Mouse (Mus musculus): ENCODE results near the gene 4933405L10Rik. TPM values are rescaled to one million over a fixed set of nuclear protein-coding genes. Genes with fewer than 3 reads are reported as not detected.

Gene 4933405L10Rik
- total RNA-seq, 2 experiments from 2014 or later: not detected

DNA sequence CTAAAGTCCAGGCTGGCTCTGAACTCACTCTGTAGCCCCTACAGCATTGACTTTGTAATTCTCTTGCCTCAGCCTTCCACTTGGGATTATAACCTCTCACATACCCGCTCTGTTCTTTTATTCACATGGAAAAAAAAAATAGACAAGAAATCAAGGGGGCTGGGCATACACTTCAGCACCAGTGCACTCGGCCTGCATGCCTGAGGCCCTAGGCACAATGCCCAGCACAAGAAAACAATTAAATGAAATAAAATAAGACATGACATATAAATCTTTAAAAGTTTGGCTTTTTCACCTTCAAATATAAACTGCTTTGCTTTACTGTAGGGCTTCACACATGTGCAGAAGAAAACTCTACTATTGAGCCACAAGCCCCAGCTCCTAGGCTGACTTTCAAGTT is 46.5 kb downstream of the 4933405L10Rik start:
- DNase-seq (ENCODE audit: low spot score in 2 of 2): no peak

DNA sequence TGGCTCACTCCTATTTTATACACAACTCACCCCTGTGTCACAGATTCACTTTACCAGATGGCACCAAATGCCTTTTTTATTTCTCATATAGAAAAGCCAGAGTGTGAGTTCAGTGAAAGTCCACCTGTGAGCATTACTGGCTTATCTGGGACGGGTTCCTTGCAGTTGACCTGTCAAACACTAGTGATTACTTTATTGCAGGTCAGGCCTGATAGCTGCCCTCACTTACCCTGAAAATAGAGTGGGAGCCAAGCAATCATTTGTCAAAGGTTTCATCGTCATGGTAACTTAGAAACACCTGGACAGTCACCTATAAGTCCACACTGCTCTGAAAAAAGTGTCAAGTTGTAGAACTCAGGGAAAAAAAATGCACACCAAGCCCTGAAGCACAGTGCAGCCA is 47.2 kb downstream of the 4933405L10Rik start:
- DNase-seq (ENCODE audit: low spot score in 2 of 2): no peak

DNA sequence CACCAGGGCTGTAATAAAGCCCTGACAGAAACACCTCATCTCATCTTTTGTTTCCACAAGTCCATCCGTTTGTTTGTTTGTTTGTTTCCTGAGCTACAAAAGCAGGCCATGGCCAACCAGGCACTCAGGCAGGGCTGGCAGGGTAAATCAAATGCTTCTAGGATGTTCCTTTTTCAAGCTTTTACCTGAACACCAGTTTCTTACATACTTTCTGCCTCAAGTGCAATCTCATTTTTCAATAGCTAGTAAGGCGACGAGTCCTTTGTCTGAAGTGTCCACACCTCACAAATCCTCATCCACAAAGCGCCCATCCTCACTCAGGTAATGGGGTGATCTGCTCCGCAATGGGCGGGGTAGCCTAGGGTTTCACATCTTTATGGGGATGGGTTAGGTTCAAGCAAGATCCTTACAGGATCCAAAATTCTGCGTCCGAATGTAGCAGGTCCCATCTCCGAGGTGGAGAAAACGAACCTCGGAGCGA is 50.4 kb downstream of the 4933405L10Rik start:
- no peak for DNase-seq (ENCODE audit: low spot score in 2 of 2)

GRCm38 (mm10) chr8:105758277-105759108 is 51.0 kb downstream of the 4933405L10Rik start, which contains the start of gene Gfod2:
Gfod2 (minus strand) TSS chr8:105758664.
- DNase-seq (ENCODE audit: low spot score in 2 of 2): peak; percentile 96 to 98

Other genes starting within 250 kb of the 4933405L10Rik start
- gene Tppp3, start 236.1 kb upstream of the 4933405L10Rik start, total RNA-seq (2021): 10 to 100 TPM; 88.4 to 89.4 TPM
- 10 to 100 TPM; 26.2 to 28.6 TPM for gene Zdhhc1, start 210.8 kb upstream of the 4933405L10Rik start, total RNA-seq (2021)
- 10 to 100 TPM in 1 of 2 experiments, 1 to 10 TPM in 1; 3.7 to 15.0 TPM for gene Hsd11b2, start 188.9 kb upstream of the 4933405L10Rik start, total RNA-seq (2021)
- 100 to 1,000 TPM; 103 to 113 TPM for gene Atp6v0d1, start 141.6 kb upstream of the 4933405L10Rik start, total RNA-seq (2021)
- gene Ripor1, start 102.4 kb upstream of the 4933405L10Rik start, total RNA-seq (2021): 10 to 100 TPM; 35.4 to 43.0 TPM
- gene Ctcf, start 71.1 kb upstream of the 4933405L10Rik start, total RNA-seq (2021): 10 to 100 TPM; 73.8 to 94.0 TPM
- gene Agrp, start 70.3 kb upstream of the 4933405L10Rik start, total RNA-seq (2021): 1 to 10 TPM in 1 of 2 experiments, under 1 TPM in 1; 0.81 to 1.5 TPM
- 1 to 10 TPM; 4.5 to 4.9 TPM for gene Carmil2, start 21.4 kb upstream of the 4933405L10Rik start, total RNA-seq (2021)
- 10 to 100 TPM; 32.2 to 36.0 TPM for gene Acd, start 6.6 kb upstream of the 4933405L10Rik start, total RNA-seq (2021)
- gene Pard6a, start 6.5 kb upstream of the 4933405L10Rik start, total RNA-seq (2021): 10 to 100 TPM; 10.8 TPM
- 10 to 100 TPM in 1 of 2 experiments, 1 to 10 TPM in 1; 9.8 to 11.7 TPM for gene Enkd1, start 555 bp downstream of the 4933405L10Rik start, total RNA-seq (2021)
- gene Gfod2, start 51.0 kb downstream of the 4933405L10Rik start, total RNA-seq (2021): 10 to 100 TPM in 1 of 2 experiments, 1 to 10 TPM in 1; 8.3 to 11.6 TPM
- gene Ranbp10, start 119.7 kb downstream of the 4933405L10Rik start, total RNA-seq (2021): 10 to 100 TPM; 36.5 to 37.6 TPM
- gene Tsnaxip1, start 120.1 kb downstream of the 4933405L10Rik start, total RNA-seq (2021): not detected
- 10 to 100 TPM; 15.9 to 21.7 TPM for gene Cenpt, start 145.6 kb downstream of the 4933405L10Rik start, total RNA-seq (2021)
- gene Thap11, start 147.5 kb downstream of the 4933405L10Rik start, total RNA-seq (2021): 10 to 100 TPM; 40.0 to 42.2 TPM
- 10 to 100 TPM; 53.1 to 57.4 TPM for gene Nutf2, start 152.9 kb downstream of the 4933405L10Rik start, total RNA-seq (2021)
- gene Edc4, start 173.2 kb downstream of the 4933405L10Rik start, total RNA-seq (2021): 10 to 100 TPM; 50.3 to 51.3 TPM
- gene Nrn1l, start 185.9 kb downstream of the 4933405L10Rik start, total RNA-seq (2021): under 1 TPM in 1 of 2 experiments, not detected in 1; 0.90 TPM
- 10 to 100 TPM; 44.3 to 48.7 TPM for gene Pskh1, start 192.8 kb downstream of the 4933405L10Rik start, total RNA-seq (2021)
- 10 to 100 TPM in 1 of 2 experiments, not detected in 1; 98.9 TPM for gene Ctrl, start 226.2 kb downstream of the 4933405L10Rik start, total RNA-seq (2021)
- 10 to 100 TPM; 76.8 to 84.8 TPM for gene Psmb10, start 230.8 kb downstream of the 4933405L10Rik start, total RNA-seq (2021)
- gene Lcat, start 235.7 kb downstream of the 4933405L10Rik start, total RNA-seq (2021): 10 to 100 TPM in 1 of 2 experiments, 1 to 10 TPM in 1; 2.1 to 33.5 TPM

Data from adrenal gland, postnatal 4 days (tissue).